Comparison of ENCODE assay signal across 29 mouse cellular contexts in the genomic region with DNA sequence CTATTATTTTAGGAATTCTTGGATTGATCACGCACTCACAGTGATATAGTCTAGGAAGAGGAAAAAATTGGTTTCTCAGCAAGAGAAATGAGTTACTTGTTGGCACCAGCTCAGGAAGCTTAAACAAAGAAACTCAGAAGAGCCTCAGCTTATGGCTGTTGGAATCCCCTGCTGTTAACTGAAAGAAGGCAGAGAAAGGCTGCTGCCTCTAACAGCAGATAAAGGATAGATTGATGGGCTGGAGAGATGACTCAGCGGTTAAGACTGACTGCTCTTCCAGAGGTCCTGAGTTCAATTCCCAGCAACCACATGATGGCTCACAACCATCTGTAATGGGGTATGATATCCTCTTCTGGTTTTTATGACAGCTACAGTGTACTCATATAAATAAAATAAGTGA. TPM values are rescaled to one million over a fixed set of nuclear protein-coding genes. Genes with fewer than 3 reads are reported as not detected.
"Had no signal": no experiment of that assay in that cellular context is flagged by ENCODE, and none has a peak within 500 bp of the region (broad histone marks: within the 10 kb centered on the region; RNA-seq: fewer than 3 reads in every experiment).

No protein-coding gene starts in this region.

- H3K4me1 ChIP-seq: heart, embryonic 10.5 days; heart, embryonic 12.5 days; hindbrain, embryonic 10.5 days; hindbrain, embryonic 13.5 days; hindbrain, embryonic 15.5 days; kidney, embryonic 15.5 days; limb, embryonic 10.5 days; limb, embryonic 12.5 days; liver, embryonic 13.5 days; liver, embryonic 15.5 days had no signal

- H3K27ac ChIP-seq: gastrocnemius, adult 2 months; heart, embryonic 10.5 days; hindbrain, embryonic 10.5 days; hindbrain, embryonic 13.5 days; hindbrain, embryonic 15.5 days; hindbrain, postnatal 0 days; kidney, embryonic 15.5 days; kidney, postnatal 0 days; left cerebral cortex, adult 2 months; limb, embryonic 10.5 days; limb, embryonic 12.5 days; liver, embryonic 13.5 days; liver, embryonic 15.5 days had no signal

- H3K9ac ChIP-seq: heart, embryonic 12.5 days; hindbrain, embryonic 13.5 days; hindbrain, embryonic 15.5 days; kidney, embryonic 15.5 days; limb, embryonic 12.5 days; liver, embryonic 13.5 days; liver, embryonic 15.5 days; liver, postnatal 0 days had no signal

- DNase-seq: gastrocnemius, adult 2 months; gastrocnemius, postnatal 10 days; gastrocnemius, postnatal 25 days; heart, adult 18-20 months; heart, postnatal 10 days; heart, postnatal 4 days; kidney, adult 11 months; kidney, adult 2 months; kidney, adult 9 months; kidney, postnatal 14 days; kidney, postnatal 36 days; layer of hippocampus, adult 9-11 months; liver; liver, embryonic 13.5 days; liver, postnatal 0 days had no signal

- H3K9me3 ChIP-seq: heart, embryonic 10.5 days; heart, embryonic 12.5 days; hindbrain, embryonic 10.5 days; hindbrain, embryonic 13.5 days; hindbrain, embryonic 15.5 days; kidney, embryonic 15.5 days; limb, embryonic 10.5 days; limb, embryonic 12.5 days; liver, embryonic 13.5 days; liver, embryonic 15.5 days had no signal

- H3K4me3 ChIP-seq: gastrocnemius, adult 2 months; heart, embryonic 10.5 days; heart, embryonic 12.5 days; hindbrain, embryonic 10.5 days; hindbrain, embryonic 13.5 days; hindbrain, embryonic 15.5 days; kidney, embryonic 15.5 days; left cerebral cortex, adult 2 months; limb, embryonic 10.5 days; limb, embryonic 12.5 days; liver, embryonic 13.5 days; liver, embryonic 15.5 days had no signal

- H3K27me3 ChIP-seq: heart, embryonic 12.5 days; hindbrain, embryonic 13.5 days; hindbrain, embryonic 15.5 days; kidney, embryonic 15.5 days; limb, embryonic 12.5 days; liver, embryonic 13.5 days; liver, embryonic 15.5 days had no signal

RNA-seq across cellular contexts. Expression of gene Ubap1l, which starts 33.5 kb away (rescaled TPM):
- total RNA-seq: granulocyte monocyte progenitor cell, adult 5-6 weeks; heart, adult 18-20 months had no signal
- polyA plus RNA-seq: heart, embryonic 14.5 days; liver, embryonic 13.5 days; liver, postnatal 0 days had no signal
